Mouse (Mus musculus) 416B (cell line): ENCODE measurements around the gene Chaf1a.

Experiments used
- DNase-seq: peaks from one replicate; pipeline ENCODE4 v3.0.0; 2011; ENCODE audit warnings: low read depth

Chaf1a gene

DNA sequence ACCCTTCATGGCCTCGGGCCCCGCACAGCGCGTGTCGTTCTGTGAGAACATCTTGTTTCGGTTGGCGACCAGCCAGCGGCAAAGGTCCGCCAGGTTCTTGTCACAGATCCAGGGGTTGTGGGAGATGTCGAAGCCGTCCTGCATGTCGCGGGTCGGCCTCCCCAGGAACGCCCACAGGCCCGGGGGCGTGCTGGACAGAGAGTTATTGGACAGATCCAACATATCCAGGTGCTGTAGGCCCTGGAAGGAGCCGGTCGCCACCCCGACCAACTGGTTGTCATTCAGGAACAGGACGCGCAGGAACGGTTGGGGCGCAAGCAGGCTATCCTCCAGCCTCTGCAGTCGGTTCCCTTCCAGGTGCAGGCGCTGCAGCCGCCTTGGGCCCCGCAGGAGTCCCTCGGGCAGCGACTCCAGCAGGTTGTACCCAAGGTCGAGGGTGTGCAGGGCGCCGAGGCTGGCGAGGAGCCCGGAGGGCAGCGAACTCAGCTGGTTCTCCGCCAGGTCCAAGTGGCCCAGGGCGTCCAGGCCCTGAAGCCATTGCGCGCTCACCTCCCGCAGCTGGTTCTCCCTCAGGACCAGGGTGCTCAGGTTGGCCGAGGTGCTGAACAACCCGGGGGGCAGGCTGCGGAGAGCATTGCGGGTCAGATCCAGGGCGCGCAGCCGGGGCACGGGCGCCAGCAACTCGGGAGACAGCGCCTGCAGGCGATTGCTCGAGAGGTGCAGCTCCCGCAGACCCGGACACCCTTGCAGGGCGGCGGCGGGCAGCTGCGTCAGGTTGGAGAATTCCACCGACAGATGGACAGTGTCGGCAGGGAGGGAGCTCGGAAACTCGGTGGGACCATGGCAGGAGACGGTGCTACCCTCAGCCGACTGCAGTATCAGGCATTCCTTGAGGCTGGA lies 80.0 kb downstream of the Chaf1a start:
- no peak for DNase-seq

DNA sequence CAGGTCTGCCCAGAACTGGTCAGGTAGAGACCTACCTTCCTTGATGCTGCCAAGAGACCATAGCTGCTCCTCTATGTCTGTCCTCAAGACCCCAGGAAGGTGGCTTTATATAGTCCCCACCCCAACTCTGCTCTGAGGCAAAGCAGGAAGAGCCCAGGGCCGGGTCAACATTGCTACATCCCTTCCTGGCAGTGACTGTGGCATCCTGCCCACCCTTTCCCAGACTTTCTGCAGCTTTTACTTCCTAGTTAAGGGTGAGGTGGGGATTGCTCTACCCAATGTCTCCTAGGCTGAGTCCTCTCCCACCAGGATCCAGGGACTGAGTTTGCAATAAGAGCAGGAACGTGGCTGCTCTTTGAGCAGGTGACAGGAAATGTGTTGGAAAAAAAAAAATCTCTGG lies 81.6 kb downstream of the Chaf1a start, which contains the start of gene Lrg1:
Gene Lrg1, minus strand, starts transcription at position 176 of the 400 bp plus-strand sequence.
- DNase-seq, result no peak
